Mouse (Mus musculus): ENCODE measurements around the gene Gm28845.
"Not testable (repeated sequence)": the region's sequence is repeated elsewhere in the genome, so short reads cannot be mapped to it uniquely, and the experiment has no call there.

DNA sequence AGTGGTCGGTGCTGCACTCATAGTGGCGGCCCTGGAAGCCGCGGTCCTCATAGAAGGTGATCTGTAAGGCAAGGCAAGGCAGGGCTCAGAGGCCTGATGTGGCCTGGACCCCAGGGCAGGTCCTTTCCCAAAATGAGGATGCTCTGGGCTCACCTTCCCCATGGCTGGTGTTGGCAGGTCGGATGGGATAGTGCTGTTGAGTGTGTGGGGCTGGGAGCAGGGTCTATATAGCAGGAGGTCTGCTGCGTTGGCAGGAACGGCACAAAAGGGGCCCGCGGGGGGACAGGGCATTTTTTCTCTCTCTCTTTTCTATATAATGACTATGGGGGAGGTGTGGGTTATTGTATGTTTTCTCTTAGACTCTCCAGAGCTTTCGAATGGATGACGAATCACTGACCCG lies 68.4 kb downstream of the Gm28845 start, which contains the start of gene Cryge:
- TF ChIP-seq CTCF (conservative IDR thresholded peaks at IDR 0.05; ENCODE audit: insufficient read depth, insufficient read length, low read depth, low read length); POLR2A (IDR thresholded peaks at IDR 0.05; ENCODE audit: low read depth, low read length): not testable (repeated sequence)

Measured in kidney, adult 2 months (tissue).